Mouse (Mus musculus) kidney, postnatal 0 days (tissue): ENCODE results near the gene Ankfn1. TPM values are rescaled to one million over a fixed set of nuclear protein-coding genes. Genes with fewer than 3 reads are reported as not detected.

Experiments used
- ATAC-seq: fragments of 200-750 bp; cut with Nextera tagmentation; replicated peaks from 2 replicates; pipeline ENCODE4 v1.8.0; 2017; ENCODE audit warnings: low read depth, moderate number of reproducible peaks, moderate TSS enrichment, moderate library complexity; ENCODE audit not compliant: low FRiP score
- DNase-seq: peaks from one replicate; pipeline ENCODE4 v3.0.0-alpha.2; 2016; ENCODE audit warnings: low spot score
- H3K27ac ChIP-seq: fragments of 300-500 bp; sonication (generic); 2 replicates; pipeline ENCODE4 v1.5.1; 2014; ENCODE audit warnings: mild to moderate bottlenecking
- H3K27me3 ChIP-seq: fragments of 300-500 bp; sonication (generic); 2 replicates; pipeline ENCODE4 v1.6.1; 2014; ENCODE audit warnings: low read length, mixed read lengths; ENCODE audit not compliant: insufficient read depth
- H3K36me3 ChIP-seq: fragments of 300-500 bp; sonication (generic); 2 replicates; pipeline ENCODE4 v1.6.1; 2014; ENCODE audit warnings: low read length, mixed read lengths; ENCODE audit not compliant: insufficient read depth
- H3K4me1 ChIP-seq: fragments of 300-500 bp; sonication (generic); replicated peaks from 2 replicates; pipeline ENCODE4 v1.6.1; 2014; ENCODE audit warnings: antibody characterized with exemption, low read length, mixed read lengths; ENCODE audit not compliant: insufficient read depth
- H3K4me2 ChIP-seq: fragments of 300-500 bp; sonication (generic); 2 replicates; pipeline ENCODE4 v1.6.1; 2014; ENCODE audit warnings: mild to moderate bottlenecking, low read length, moderate library complexity, mixed read lengths
- H3K4me3 ChIP-seq: fragments of 300-500 bp; sonication (generic); replicated peaks from 2 replicates; pipeline ENCODE4 v1.5.1; 2014; ENCODE audit warnings: low read depth, low read length
- H3K9ac ChIP-seq: fragments of 300-500 bp; sonication (generic); 2 replicates; pipeline ENCODE4 v1.6.1; 2014; ENCODE audit warnings: low read depth, low read length
- H3K9me3 ChIP-seq: fragments of 300-500 bp; sonication (generic); replicated peaks from 2 replicates; pipeline ENCODE4 v1.6.1; 2016; ENCODE audit warnings: low read length, inconsistent platforms, mixed read lengths
- CTCF ChIP-seq: IDR thresholded peaks from 2 replicates; pipeline ENCODE4 v1.5.1; 2016; ENCODE audit warnings: antibody characterized with exemption, low read depth, mild to moderate bottlenecking, moderate library complexity
- WGBS: fragments of 180-500 bp; shearing (Covaris S2); extraction: QIAGEN DNeasy Blood & Tissue Kit; methylation state at CpG from one replicate; pipeline ENCODE4 v1.1.7; 2014; 5-methylcytosine and 5-hydroxymethylcytosine counted together
- polyA plus RNA-seq: library from polyadenylated mRNA; unstranded; fragments of >200 nt; fragmentation: Nextera tagmentation; extraction: Ambion mirVana; gene quantifications from 2 replicates; pipeline ENCODE4 v1.2.1, GENCODE M21; 2015

The Ankfn1 gene
- polyA plus RNA-seq, 1 experiment from 2014 or later = 0.25 TPM

GRCm38 (mm10) chr11:89708526-89708925 is 68.9 kb downstream of the Ankfn1 start:
- no peak overlapping the region for H3K4me2 ChIP-seq
- H3K27me3 ChIP-seq = no peaks in the 10 kb centered on the region
- DNase-seq = no peak
- H3K36me3 ChIP-seq = no peaks in the 10 kb centered on the region
- H3K4me3 ChIP-seq = no peak overlapping the region
- H3K9ac ChIP-seq = no peak overlapping the region
- no peaks in the 10 kb centered on the region for H3K4me1 ChIP-seq
- H3K9me3 ChIP-seq = no peaks in the 10 kb centered on the region
- 91% methylated on average over 7 of the region's 7 CpGs for WGBS
- no peak for TF ChIP-seq CTCF
- H3K27ac ChIP-seq = no peak overlapping the region
- no peak for ATAC-seq

- ATAC-seq = no peak
- Histone ChIP-seq H3K4me2 (no peak overlapping the region), H3K4me3 (no peak overlapping the region), H3K4me1 (no peaks in the 10 kb centered on the region), H3K27ac (no peak overlapping the region), H3K9ac (no peak overlapping the region), H3K27me3 (no peaks in the 10 kb centered on the region), H3K9me3 (no peaks in the 10 kb centered on the region), H3K36me3 (no peaks in the 10 kb centered on the region)
- TF ChIP-seq CTCF = no peak
- DNase-seq = no peak
- WGBS = 47% methylated on average over 18 of the region's 18 CpGs
Measured at GRCm38 (mm10) chr11:89696431-89697403, 80.7 kb downstream of the Ankfn1 start.

- H3K4me1 ChIP-seq = no peaks in the 10 kb centered on the region
- H3K4me3 ChIP-seq = no peak overlapping the region
- no peaks in the 10 kb centered on the region for H3K9me3 ChIP-seq
- no peak overlapping the region for H3K27ac ChIP-seq
- DNase-seq (no peak), ATAC-seq (no peak)
- TF ChIP-seq CTCF = no peak
- WGBS = 82% methylated on average over 4 of the region's 4 CpGs
- no peak overlapping the region for H3K4me2 ChIP-seq
- H3K36me3 ChIP-seq = no peaks in the 10 kb centered on the region
- H3K27me3 ChIP-seq = no peaks in the 10 kb centered on the region
- no peak overlapping the region for H3K9ac ChIP-seq
Measured at GRCm38 (mm10) chr11:89693686-89694085, 83.8 kb downstream of the Ankfn1 start.

- no peak for TF ChIP-seq CTCF
- DNase-seq (peak; percentile 44), ATAC-seq (no peak)
- Histone ChIP-seq H3K9ac (no peak overlapping the region), H3K36me3 (no peaks in the 10 kb centered on the region), H3K4me3 (no peak overlapping the region), H3K27ac (no peak overlapping the region), H3K27me3 (no peaks in the 10 kb centered on the region), H3K4me2 (no peak overlapping the region), H3K9me3 (no peaks in the 10 kb centered on the region), H3K4me1 (no peaks in the 10 kb centered on the region)
- 23% methylated on average over 2 of the region's 2 CpGs for WGBS
Measured at GRCm38 (mm10) chr11:89676922-89677321, 100.5 kb downstream of the Ankfn1 start.

- H3K4me3 ChIP-seq = no peak overlapping the region
- no peak overlapping the region for H3K9ac ChIP-seq
- ATAC-seq (no peak), DNase-seq (no peak)
- no peaks in the 10 kb centered on the region for H3K36me3 ChIP-seq
- no peak for TF ChIP-seq CTCF
- no peaks in the 10 kb centered on the region for H3K4me1 ChIP-seq
- 35% methylated on average over 1 of the region's 1 CpGs for WGBS
- no peak overlapping the region for H3K4me2 ChIP-seq
- H3K27ac ChIP-seq = no peak overlapping the region
- H3K9me3 ChIP-seq = no peaks in the 10 kb centered on the region
- H3K27me3 ChIP-seq = no peaks in the 10 kb centered on the region
Measured at GRCm38 (mm10) chr11:89673916-89674507, 103.4 kb downstream of the Ankfn1 start.

GRCm38 (mm10) chr11:89672510-89673085 is 104.9 kb downstream of the Ankfn1 start:
- Histone ChIP-seq H3K27ac (no peak overlapping the region), H3K4me1 (no peaks in the 10 kb centered on the region), H3K9ac (no peak overlapping the region), H3K4me3 (no peak overlapping the region), H3K27me3 (no peaks in the 10 kb centered on the region), H3K36me3 (no peaks in the 10 kb centered on the region), H3K9me3 (no peaks in the 10 kb centered on the region), H3K4me2 (no peak overlapping the region)
- WGBS = 51% methylated on average over 3 of the region's 3 CpGs
- ATAC-seq (no peak), DNase-seq (peak; percentile 21)
- TF ChIP-seq CTCF = no peak
